Mouse (Mus musculus) layer of hippocampus, adult 2 months (tissue): ENCODE measurements around the gene Cabp4. TPM values are rescaled to one million over a fixed set of nuclear protein-coding genes. Genes with fewer than 3 reads are reported as not detected.

Source experiments
- DNase-seq, 2 experiments: peaks; one replicate each; pipeline ENCODE4 v3.0.0; 2022; ENCODE audit warnings: low spot score in 2 of 2
- H3K27ac ChIP-seq: fragments of 200-600 bp; 2 replicates; pipeline ENCODE4 v1.8.1; 2022
- H3K4me3 ChIP-seq: fragments of 200-600 bp; 2 replicates; pipeline ENCODE4 v1.8.1; 2022; ENCODE audit warnings: mild to moderate bottlenecking
- CTCF ChIP-seq: fragments of 200-600 bp; conservative IDR thresholded peaks from 2 replicates; pipeline ENCODE4 v1.8.1; 2022; ENCODE audit warnings: antibody characterized with exemption, mild to moderate bottlenecking, moderate library complexity
- total RNA-seq, 2 experiments: library from RNA; stranded (reverse); gene quantifications; 2 replicates each; pipeline ENCODE4 v1.2.3; 2021

The Cabp4 gene
- total RNA-seq, 2 experiments from 2014 or later, result 0.17 TPM; not detected in 1

GRCm38 (mm10) chr19:4149283-4149682, 5.5 kb upstream of the Cabp4 start:
- Histone ChIP-seq H3K4me3 (peak overlapping the region; percentile 90), H3K27ac (peak overlapping the region; percentile 94; the same call in 1 of the 2 replicates)
- no peak for TF ChIP-seq CTCF
- DNase-seq, result no peak

- H3K27ac ChIP-seq, result peak overlapping the region; percentile 94
- DNase-seq, result no peak
- H3K4me3 ChIP-seq, result peak overlapping the region; percentile 90
- TF ChIP-seq CTCF, result no peak
These were observed 5.0 kb upstream of the Cabp4 start for GRCm38 (mm10) chr19:4148819-4149218.

- DNase-seq, result peak; percentile 92 to 97
- peak within 1 kb of the TSS; percentile 94 for H3K27ac ChIP-seq
- H3K4me3 ChIP-seq, result peak within 1 kb of the TSS; percentile 90
- TF ChIP-seq CTCF, result no peak
These were observed 4.6 kb upstream of the Cabp4 start, which contains the start of gene Coro1b for GRCm38 (mm10) chr19:4148491-4148806. Coro1b (plus strand) TSS chr19:4148619.

- Histone ChIP-seq H3K4me3 (peak overlapping the region; percentile 90), H3K27ac (peak overlapping the region; percentile 94)
- no peak for DNase-seq
- no peak for TF ChIP-seq CTCF
These were observed 4.1 kb upstream of the Cabp4 start for GRCm38 (mm10) chr19:4147782-4148490.

GRCm38 (mm10) chr19:4147022-4147405, 3.2 kb upstream of the Cabp4 start:
- TF ChIP-seq CTCF, result no peak
- Histone ChIP-seq H3K4me3 (no peak overlapping the region), H3K27ac (peak overlapping the region; percentile 94)
- no peak for DNase-seq

- no peak for DNase-seq
- Histone ChIP-seq H3K27ac (peak overlapping the region; percentile 94; the same call in 1 of the 2 replicates), H3K4me3 (no peak overlapping the region)
- no peak for TF ChIP-seq CTCF
These were observed 2.7 kb upstream of the Cabp4 start for GRCm38 (mm10) chr19:4146366-4147021.

GRCm38 (mm10) chr19:4145936-4146335, 2.1 kb upstream of the Cabp4 start:
- TF ChIP-seq CTCF, result no peak
- Histone ChIP-seq H3K4me3 (no peak overlapping the region), H3K27ac (no peak overlapping the region)
- DNase-seq, result no peak

GRCm38 (mm10) chr19:4144550-4145498, 991 bp upstream of the Cabp4 start:
- DNase-seq, result no peak
- no peak overlapping the region for H3K4me3 ChIP-seq
- no peak overlapping the region for H3K27ac ChIP-seq
- TF ChIP-seq CTCF, result no peak

- Histone ChIP-seq H3K27ac (no peak overlapping the region), H3K4me3 (no peak overlapping the region)
- no peak for DNase-seq
- no peak for TF ChIP-seq CTCF
These were observed 1.2 kb downstream of the Cabp4 start for GRCm38 (mm10) chr19:4142416-4143173.

GRCm38 (mm10) chr19:4140147-4140546, 3.7 kb downstream of the Cabp4 start:
- TF ChIP-seq CTCF, result no peak
- Histone ChIP-seq H3K27ac (no peak overlapping the region), H3K4me3 (no peak overlapping the region)
- no peak for DNase-seq

- no peak for DNase-seq
- Histone ChIP-seq H3K4me3 (no peak within 1 kb of the TSS), H3K27ac (no peak within 1 kb of the TSS)
- TF ChIP-seq CTCF, result no peak
These were observed 4.4 kb downstream of the Cabp4 start, which contains the start of gene Gpr152 for GRCm38 (mm10) chr19:4139446-4139845. Gpr152 (plus strand) TSS chr19:4139787.

- H3K27ac ChIP-seq, result no peak overlapping the region
- H3K4me3 ChIP-seq, result no peak overlapping the region
- DNase-seq, result no peak
- TF ChIP-seq CTCF, result no peak
These were observed 5.9 kb downstream of the Cabp4 start for GRCm38 (mm10) chr19:4137913-4138312.
